Mouse (Mus musculus): ENCODE data around the gene Vstm4.

DNA sequence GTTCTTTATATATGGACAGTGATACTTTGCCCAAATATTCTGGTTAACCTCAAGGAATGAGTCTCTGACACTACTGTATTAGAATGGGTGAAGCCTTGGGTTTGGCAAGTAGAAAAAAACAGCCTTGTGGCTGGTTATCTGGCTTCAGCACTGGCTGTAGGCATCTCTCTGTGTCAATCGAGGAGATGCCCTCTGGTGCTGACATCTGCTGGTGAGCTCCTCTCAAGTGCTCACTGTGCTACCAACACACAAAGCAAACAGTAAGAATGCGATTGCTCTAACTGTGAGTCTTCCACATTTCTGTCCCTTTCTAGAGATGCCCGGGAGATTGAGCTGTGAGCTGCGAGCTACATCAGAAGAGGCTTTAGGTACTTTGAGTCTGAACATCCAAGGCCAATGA, 40.0 kb upstream of the Vstm4 start:
- peak; percentile 37; the same call in 1 of the 2 replicates for TF ChIP-seq CTCF (IDR thresholded peaks at IDR 0.05; ENCODE audit: low read depth)
- no peak for TF ChIP-seq EP300 (optimal IDR thresholded peaks at IDR 0.05)

All from stomach, postnatal 0 days (tissue).